Mouse (Mus musculus): ENCODE results near the gene Gns. TPM values are rescaled to one million over a fixed set of nuclear protein-coding genes. Genes with fewer than 3 reads are reported as not detected.

The Gns gene
- polyA plus RNA-seq (2014; fragmentation: Illumina TruSeq; extraction: RNeasy Lipid Tissue Mini Kit (QIAGEN cat#74804); ENCODE audit: low read depth, low replicate concordance), result 59.8 TPM

GRCm38 (mm10) chr10:121364801-121365564 is at the start of gene Gns:
Gene Gns (plus strand): TSS chr10:121365090.

GRCm38 (mm10) chr10:121351066-121351581 is 13.8 kb upstream of the Gns start, which contains the start of gene Tbc1d30:
Gene Tbc1d30 (minus strand): TSS chr10:121351278.

Other genes with a start within 250 kb of the Gns start
- gene Tbc1d30, start 13.8 kb upstream of the Gns start, polyA plus RNA-seq (2014; fragmentation: Illumina TruSeq; extraction: RNeasy Lipid Tissue Mini Kit (QIAGEN cat#74804); ENCODE audit: low read depth, low replicate concordance), result 6.3 TPM
- gene Rassf3, start 111.3 kb downstream of the Gns start, polyA plus RNA-seq (2014; fragmentation: Illumina TruSeq; extraction: RNeasy Lipid Tissue Mini Kit (QIAGEN cat#74804); ENCODE audit: low read depth, low replicate concordance), result 18.4 TPM
- 35.7 TPM for gene Tbk1, start 221.7 kb downstream of the Gns start, polyA plus RNA-seq (2014; fragmentation: Illumina TruSeq; extraction: RNeasy Lipid Tissue Mini Kit (QIAGEN cat#74804); ENCODE audit: low read depth, low replicate concordance)